Mouse (Mus musculus): Measurements from ENCODE around the gene Igsf21. TPM values are rescaled to one million over a fixed set of nuclear protein-coding genes. Genes with fewer than 3 reads are reported as not detected.

Igsf21 gene
- total RNA-seq, 2 experiments from 2014 or later, result not detected

DNA sequence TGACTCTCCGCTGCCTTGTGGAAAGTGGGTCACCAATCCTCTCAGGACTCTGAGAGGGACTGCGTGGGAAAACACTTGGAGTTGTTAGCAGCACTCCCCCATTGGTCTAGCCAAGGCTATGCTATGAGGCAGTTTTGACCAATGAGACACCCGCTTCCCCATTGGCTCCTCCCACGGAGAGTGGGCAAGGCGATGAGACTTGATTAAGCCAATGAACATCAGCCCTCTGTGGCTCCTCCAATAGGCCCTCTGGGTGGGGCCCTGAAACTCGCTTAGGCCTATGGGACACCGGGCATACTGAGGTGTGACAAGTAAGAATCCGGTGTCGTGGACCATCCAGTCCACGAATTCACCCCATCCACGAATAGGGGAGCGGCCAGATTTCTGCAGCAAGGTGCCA lies 242.4 kb downstream of the Igsf21 start:
- ATAC-seq (ENCODE audit: poor library complexity, severe bottlenecking), result no peak

DNA sequence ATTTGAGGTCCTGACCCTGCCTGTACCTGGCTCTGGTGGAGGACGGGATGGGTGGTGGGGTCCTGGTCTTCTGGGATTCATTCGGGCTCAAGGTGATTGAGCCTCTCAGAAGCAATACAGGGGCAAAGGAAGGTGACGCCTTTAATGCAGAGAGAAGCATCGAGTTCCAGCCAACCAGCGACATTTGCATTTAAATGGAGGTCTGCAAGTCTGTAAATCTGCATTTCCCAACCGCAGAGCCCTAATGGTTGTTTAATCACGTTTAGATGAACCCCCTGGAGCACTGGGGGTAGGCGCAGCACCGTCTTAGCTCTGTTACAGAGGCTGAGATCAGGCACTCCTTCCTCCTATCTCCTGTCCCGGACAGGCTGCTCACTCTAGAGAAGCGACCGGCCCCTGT lies 244.5 kb downstream of the Igsf21 start:
- ATAC-seq (ENCODE audit: poor library complexity, severe bottlenecking), result no peak

DNA sequence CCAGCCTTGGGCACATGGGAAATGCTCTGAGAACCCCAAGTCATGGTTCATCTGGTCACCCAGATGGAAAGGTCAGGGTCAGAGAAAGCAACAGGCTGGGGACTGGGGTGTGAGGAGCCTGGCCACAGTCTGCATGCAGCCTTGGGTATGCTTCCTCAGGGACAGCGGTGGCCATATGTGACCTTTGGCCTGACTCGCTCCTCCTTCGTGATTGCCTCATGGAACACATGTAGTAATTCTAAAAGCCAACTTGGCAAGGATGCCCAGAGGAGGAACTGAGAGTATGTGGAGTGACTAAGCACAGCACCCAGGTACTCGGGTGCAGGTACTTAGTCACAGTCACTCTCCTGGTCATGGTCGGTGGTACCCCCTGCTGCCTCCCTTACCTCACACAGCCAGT lies 245.7 kb downstream of the Igsf21 start:
- no peak for ATAC-seq (ENCODE audit: poor library complexity, severe bottlenecking)

DNA sequence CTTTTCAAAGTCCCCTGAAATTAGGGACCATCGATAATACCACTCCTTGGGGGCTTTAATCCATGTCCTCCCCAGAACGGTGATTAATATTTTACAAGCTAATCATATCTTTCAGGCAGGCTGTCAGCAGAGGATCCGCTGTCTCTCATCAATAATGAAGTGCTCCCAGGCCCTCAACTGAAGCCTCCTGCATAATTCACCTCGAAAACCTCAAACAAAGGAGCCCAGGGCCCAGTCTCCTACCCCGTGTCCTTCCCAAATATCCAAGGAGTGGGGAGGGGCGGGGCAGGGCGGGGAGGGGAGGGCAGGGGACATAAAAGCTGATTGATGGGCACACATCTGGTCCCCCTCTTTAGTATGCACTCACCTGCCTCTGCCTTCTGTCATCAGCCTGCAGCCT lies 247.6 kb downstream of the Igsf21 start:
- no peak for ATAC-seq (ENCODE audit: poor library complexity, severe bottlenecking)

DNA sequence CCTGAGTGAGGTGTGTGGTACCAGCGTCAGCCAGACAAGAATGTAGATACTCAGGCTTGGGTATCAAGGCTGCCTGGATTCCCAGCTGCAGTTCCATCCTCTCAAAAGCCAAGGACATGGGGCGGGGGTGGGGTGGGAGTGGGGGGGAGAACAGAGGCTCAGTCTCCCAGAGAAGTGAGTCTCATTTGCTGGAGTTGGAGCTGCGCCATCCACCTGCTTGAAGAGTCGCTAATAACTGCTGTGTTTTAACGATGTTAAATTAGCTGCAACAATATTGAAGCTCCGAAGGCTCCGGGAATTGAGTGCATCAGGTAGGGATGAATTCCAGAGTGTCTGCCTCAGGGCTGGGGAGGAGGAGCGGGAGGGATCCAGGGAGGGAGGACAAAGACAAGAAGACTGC lies 250.9 kb downstream of the Igsf21 start:
- ATAC-seq (ENCODE audit: poor library complexity, severe bottlenecking), result no peak

DNA sequence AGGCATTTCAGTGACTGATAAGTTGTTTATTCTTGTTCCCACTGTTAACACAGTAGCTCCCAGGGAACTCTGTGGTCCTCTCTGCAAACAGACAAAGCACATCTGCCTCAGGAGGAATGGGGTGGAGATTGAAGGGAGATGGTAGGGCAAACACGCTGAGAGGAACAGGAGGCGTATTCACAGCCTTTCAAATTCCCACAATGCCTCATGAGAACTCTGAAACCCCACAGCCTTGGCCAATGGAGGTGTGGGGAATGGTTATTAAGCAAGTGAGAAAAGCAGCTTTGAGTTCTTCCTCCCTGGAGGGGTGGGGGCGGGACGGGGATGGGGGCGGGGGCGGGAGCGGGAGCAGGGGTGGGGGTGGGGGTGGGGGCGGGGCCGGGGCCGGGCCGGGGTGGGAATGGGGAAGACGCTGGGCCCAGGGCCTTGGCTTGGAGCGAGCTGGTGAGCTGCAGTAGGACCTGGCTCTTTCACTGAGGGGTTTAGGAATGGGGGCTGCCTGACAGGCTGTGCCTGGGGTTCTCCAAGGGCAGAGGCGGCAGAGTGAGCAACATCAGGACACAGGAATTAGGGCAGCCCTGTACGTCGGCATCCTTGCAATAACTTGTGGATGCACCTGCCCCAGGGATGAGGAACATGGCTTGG lies 253.4 kb downstream of the Igsf21 start:
- ATAC-seq (ENCODE audit: poor library complexity, severe bottlenecking), result no peak

DNA sequence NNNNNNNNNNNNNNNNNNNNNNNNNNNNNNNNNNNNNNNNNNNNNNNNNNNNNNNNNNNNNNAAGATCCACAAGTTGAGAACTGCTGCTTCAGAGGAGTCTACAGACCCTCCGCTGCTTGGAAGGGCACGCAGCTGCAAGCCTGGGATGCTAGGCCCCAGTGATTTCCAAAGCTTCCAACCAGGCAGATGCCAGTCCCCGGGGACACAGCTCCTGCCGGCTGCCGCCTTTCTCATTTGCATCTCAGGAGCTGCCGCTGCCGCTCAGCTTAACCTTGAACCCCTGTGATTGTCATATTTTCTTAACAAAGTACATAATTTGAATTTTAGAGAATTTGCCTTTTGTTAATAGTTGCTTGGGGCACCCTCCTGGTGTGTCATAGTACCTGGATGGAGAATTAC lies 259.7 kb downstream of the Igsf21 start:
- ATAC-seq (ENCODE audit: poor library complexity, severe bottlenecking), result no peak

DNA sequence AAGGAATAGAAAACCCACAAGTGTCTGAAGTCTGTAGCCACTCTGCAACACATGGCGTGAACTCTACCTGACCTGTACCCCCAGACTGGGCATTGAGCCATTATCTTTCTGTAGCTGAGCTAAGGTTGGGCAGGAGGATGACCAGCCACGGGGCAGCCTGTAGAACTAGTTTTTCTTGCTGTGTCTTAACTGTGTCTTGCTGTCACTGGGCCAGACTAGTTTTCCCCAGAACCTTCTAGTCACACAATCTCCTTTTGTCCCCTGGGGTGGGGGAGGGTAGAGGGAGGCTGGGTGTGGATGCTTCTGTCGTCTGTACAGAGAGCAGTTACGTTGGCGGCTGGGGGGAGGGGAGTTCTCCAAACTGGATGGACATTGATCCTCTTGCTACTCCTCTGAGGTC lies 267.9 kb downstream of the Igsf21 start:
- no peak for ATAC-seq (ENCODE audit: poor library complexity, severe bottlenecking)

DNA sequence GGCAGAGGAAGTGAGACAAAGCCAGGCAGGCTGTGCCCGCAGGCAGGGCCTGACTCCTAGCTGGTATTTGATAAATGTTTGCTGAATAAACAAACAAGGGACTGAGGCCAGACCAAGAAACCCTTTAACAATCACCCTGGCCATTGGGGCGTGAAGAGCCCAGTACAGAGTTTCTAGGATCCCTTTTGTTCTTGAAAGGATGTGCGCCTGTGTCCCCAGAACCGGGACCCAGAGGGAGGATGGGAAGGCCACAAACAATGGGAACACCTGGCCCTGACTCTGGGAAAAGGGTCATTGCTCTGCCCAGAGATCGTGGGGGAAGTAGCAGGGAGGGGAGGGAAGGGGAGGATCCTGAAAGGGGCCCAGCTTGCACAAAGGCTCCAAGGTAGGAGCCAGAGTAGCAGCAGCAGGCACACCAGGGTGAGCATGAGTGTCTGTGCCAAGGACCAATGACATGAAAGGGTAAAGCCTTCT lies 269.2 kb downstream of the Igsf21 start:
- ATAC-seq (ENCODE audit: poor library complexity, severe bottlenecking), result no peak

Data from megakaryocyte, adult 5-6 weeks (primary cell).